Mouse (Mus musculus): Measurements from ENCODE around the gene Acsl1. TPM values are rescaled to one million over a fixed set of nuclear protein-coding genes. Genes with fewer than 3 reads are reported as not detected.
"Not testable (repeated sequence)": the region's sequence is repeated elsewhere in the genome, so short reads cannot be mapped to it uniquely, and the experiment has no call there.

Gene Acsl1
- total RNA-seq, 2 experiments from 2014 or later, result 42.2 to 49.0 TPM

GRCm38 (mm10) chr8:46546431-46547176 is 75.8 kb downstream of the Acsl1 start:
- no peak for DNase-seq (ENCODE audit: low spot score in 2 of 2)
- intact Hi-C loops (cut with DNase I), result loop anchor here (1.0 kb wide), 2 partner anchors 235 to 304 kb away; no protein-coding TSS in a partner anchor

GRCm38 (mm10) chr8:46547245-46547644 is 76.4 kb downstream of the Acsl1 start:
- DNase-seq (ENCODE audit: low spot score in 2 of 2), result peak in 1 of 2 experiments; percentile 53
- intact Hi-C loops (cut with DNase I), result loop anchor here (1.0 kb wide), 2 partner anchors 236 to 305 kb away; no protein-coding TSS in a partner anchor

- intact Hi-C loops (cut with DNase I), result loop anchor here (5.0 kb wide), 1 partner anchor 67 kb away; the partner anchor contains the start of genes Casp3 and Primpol
- no peak for DNase-seq (ENCODE audit: low spot score in 2 of 2)
Observed at GRCm38 (mm10) chr8:46550058-46550457, 79.2 kb downstream of the Acsl1 start.

GRCm38 (mm10) chr8:46551029-46551428 is 80.2 kb downstream of the Acsl1 start:
- intact Hi-C loops (cut with DNase I), result loop anchor here (1.0 to 5.0 kb wide), 2 partner anchors 66 to 81 kb away; partner anchors contain the start of genes Casp3 and Primpol
- peak in 1 of 2 experiments; percentile 13 for DNase-seq (ENCODE audit: low spot score in 2 of 2)

GRCm38 (mm10) chr8:46551615-46552440 is 81.0 kb downstream of the Acsl1 start, which contains the start of gene Cenpu:
Gene Cenpu (plus strand): TSS chr8:46552028.
- intact Hi-C loops (cut with DNase I), result loop anchor here (1.0 to 5.0 kb wide), 2 partner anchors 65 to 82 kb away; partner anchors contain the start of genes Casp3 and Primpol
- peak; percentile 100 for DNase-seq (ENCODE audit: low spot score in 2 of 2)

GRCm38 (mm10) chr8:46552441-46552765 is 81.6 kb downstream of the Acsl1 start:
- no peak for DNase-seq (ENCODE audit: low spot score in 2 of 2)
- intact Hi-C loops (cut with DNase I), result loop anchor here (5.0 kb wide), 1 partner anchor 65 kb away; the partner anchor contains the start of genes Casp3 and Primpol

- DNase-seq (ENCODE audit: low spot score in 2 of 2), result peak in 1 of 2 experiments; percentile 20
- intact Hi-C loops (cut with DNase I), result loop anchor here (5.0 kb wide), 1 partner anchor 393 kb away; no protein-coding TSS in a partner anchor
Observed at GRCm38 (mm10) chr8:46559428-46559827, 88.6 kb downstream of the Acsl1 start.

- no peak for DNase-seq (ENCODE audit: low spot score in 2 of 2)
- intact Hi-C loops (cut with DNase I), result loop anchor here (10.0 kb wide), 1 partner anchor 812 kb away; no protein-coding TSS in a partner anchor
Observed at GRCm38 (mm10) chr8:46562333-46562732, 91.5 kb downstream of the Acsl1 start.

- DNase-seq (ENCODE audit: low spot score in 2 of 2), result peak; percentile 81 to 96
- intact Hi-C loops (cut with DNase I), result loop anchor here (1.0 to 10.0 kb wide), 4 partner anchors 50 to 808 kb away; partner anchors contain the start of genes Casp3 and Primpol
Observed at GRCm38 (mm10) chr8:46566914-46567529, 96.2 kb downstream of the Acsl1 start.

- DNase-seq (ENCODE audit: low spot score in 2 of 2), result peak; percentile 23 to 72
- intact Hi-C loops (cut with DNase I), result loop anchor here (1.0 to 10.0 kb wide), 4 partner anchors 49 to 807 kb away; partner anchors contain the start of genes Casp3 and Primpol
Observed at GRCm38 (mm10) chr8:46567946-46568345, 97.1 kb downstream of the Acsl1 start.

- intact Hi-C loops (cut with DNase I), result loop anchor here (5.0 to 10.0 kb wide), 2 partner anchors 368 to 806 kb away; no protein-coding TSS in a partner anchor
- DNase-seq (ENCODE audit: low spot score in 2 of 2), result no peak
Observed at GRCm38 (mm10) chr8:46568942-46569341, 98.1 kb downstream of the Acsl1 start.

- DNase-seq (ENCODE audit: low spot score in 2 of 2), result no peak
- intact Hi-C loops (cut with DNase I), result loop anchor here (5.0 to 10.0 kb wide), 2 partner anchors 367 to 805 kb away; no protein-coding TSS in a partner anchor
Observed at GRCm38 (mm10) chr8:46569659-46570441, 99.0 kb downstream of the Acsl1 start.

GRCm38 (mm10) chr8:46570673-46571072 is 99.8 kb downstream of the Acsl1 start:
- intact Hi-C loops (cut with DNase I), result no loop called here
- no peak for DNase-seq (ENCODE audit: low spot score in 2 of 2)

- intact Hi-C loops (cut with DNase I), result no loop called here
- no peak for DNase-seq (ENCODE audit: low spot score in 2 of 2)
Observed at GRCm38 (mm10) chr8:46573446-46573845, 102.6 kb downstream of the Acsl1 start.

GRCm38 (mm10) chr8:46573964-46574363 is 103.1 kb downstream of the Acsl1 start:
- no peak for DNase-seq (ENCODE audit: low spot score in 2 of 2)
- intact Hi-C loops (cut with DNase I), result no loop called here

- intact Hi-C loops (cut with DNase I), result no loop called here
- DNase-seq (ENCODE audit: low spot score in 2 of 2), result no peak
Observed at GRCm38 (mm10) chr8:46578794-46579193, 108.0 kb downstream of the Acsl1 start.

GRCm38 (mm10) chr8:46584328-46584727 is 113.5 kb downstream of the Acsl1 start:
- intact Hi-C loops (cut with DNase I), result not testable (repeated sequence)

GRCm38 (mm10) chr8:46585576-46585975 is 114.7 kb downstream of the Acsl1 start:
- intact Hi-C loops (cut with DNase I), result no loop called here
- DNase-seq (ENCODE audit: low spot score in 2 of 2), result no peak

More at GRCm38 (mm10) chr8:46584328-46584727, 113.5 kb downstream of the Acsl1 start:
- not testable (repeated sequence) for DNase-seq (ENCODE audit: low spot score in 2 of 2)
